Mouse (Mus musculus): ENCODE results near the gene Becn1. TPM values are rescaled to one million over a fixed set of nuclear protein-coding genes. Genes with fewer than 3 reads are reported as not detected.

Gene Becn1
- polyA plus RNA-seq, 1 experiment: 103 TPM

- TF ChIP-seq MYOD1 (IDR thresholded peaks at IDR 0.05; ENCODE audit: control insufficient read depth, insufficient read length, low read depth) (no peak), USF1 (IDR thresholded peaks at IDR 0.05; ENCODE audit: low read depth) (no peak)
Observed at GRCm38 (mm10) chr11:101238071-101238647, 63.9 kb downstream of the Becn1 start.

GRCm38 (mm10) chr11:101236782-101237181, 65.3 kb downstream of the Becn1 start:
- Histone ChIP-seq H3K27me3 (ENCODE audit: control insufficient read depth, insufficient read depth, insufficient read length) (peaks cover 2% of the 10 kb centered on the region), H3K79me2 (ENCODE audit: control insufficient read depth, insufficient read depth) (no peaks in the 10 kb centered on the region), H3ac (ENCODE audit: control insufficient read depth, insufficient read length, low read depth) (no peak overlapping the region), H3K36me3 (ENCODE audit: control insufficient read depth, insufficient read depth) (no peaks in the 10 kb centered on the region), H3K79me3 (ENCODE audit: low read depth) (no peaks in the 10 kb centered on the region), H3K4me3 (ENCODE audit: insufficient read depth, poor library complexity, severe bottlenecking) (no peak overlapping the region)
- TF ChIP-seq MYOD1 (IDR thresholded peaks at IDR 0.05; ENCODE audit: control insufficient read depth, insufficient read length, low read depth): no peak
- TF ChIP-seq MYOG (IDR thresholded peaks at IDR 0.05; ENCODE audit: control insufficient read depth, extremely low read depth, insufficient read length): no peak
- no peak for TF ChIP-seq USF1 (IDR thresholded peaks at IDR 0.05; ENCODE audit: low read depth)
- TF ChIP-seq CTCF (IDR thresholded peaks at IDR 0.05; ENCODE audit: control insufficient read depth, insufficient read depth, insufficient read length): no peak
- TF ChIP-seq MAX (IDR thresholded peaks at IDR 0.05): no peak
- no peak for TF ChIP-seq CEBPB (IDR thresholded peaks at IDR 0.05; ENCODE audit: low read depth)
- no peak for TF ChIP-seq FOSL1 (IDR thresholded peaks at IDR 0.05; ENCODE audit: insufficient read depth, low read length, poor library complexity, severe bottlenecking)

More at GRCm38 (mm10) chr11:101238071-101238647, 63.9 kb downstream of the Becn1 start:
- H3ac ChIP-seq (ENCODE audit: control insufficient read depth, insufficient read length, low read depth): no peak overlapping the region
- no peak overlapping the region for H3K4me3 ChIP-seq (ENCODE audit: insufficient read depth, poor library complexity, severe bottlenecking)
- peaks cover 4% of the 10 kb centered on the region for H3K27me3 ChIP-seq (ENCODE audit: control insufficient read depth, insufficient read depth, insufficient read length)
- H3K79me3 ChIP-seq (ENCODE audit: low read depth): no peaks in the 10 kb centered on the region
- H3K79me2 ChIP-seq (ENCODE audit: control insufficient read depth, insufficient read depth): no peaks in the 10 kb centered on the region
- no peaks in the 10 kb centered on the region for H3K36me3 ChIP-seq (ENCODE audit: control insufficient read depth, insufficient read depth)

Other genes starting within 250 kb of the Becn1 start
- 7.3 TPM for gene Naglu, start 232.3 kb downstream of the Becn1 start, polyA plus RNA-seq (2012; fragmentation: generic; extraction: Trizol)
- gene Hsd17b1, start 223.9 kb downstream of the Becn1 start, polyA plus RNA-seq (2012; fragmentation: generic; extraction: Trizol): not detected
- 31.0 TPM for gene Coasy, start 219.7 kb downstream of the Becn1 start, polyA plus RNA-seq (2012; fragmentation: generic; extraction: Trizol)
- gene Mlx, start 215.0 kb downstream of the Becn1 start, polyA plus RNA-seq (2012; fragmentation: generic; extraction: Trizol): 39.7 TPM
- gene Psmc3ip, start 206.8 kb downstream of the Becn1 start, polyA plus RNA-seq (2012; fragmentation: generic; extraction: Trizol): 24.0 TPM
- 25.7 TPM for gene Retreg3, start 182.4 kb downstream of the Becn1 start, polyA plus RNA-seq (2012; fragmentation: generic; extraction: Trizol)
- gene Tubg1, start 182.3 kb downstream of the Becn1 start, polyA plus RNA-seq (2012; fragmentation: generic; extraction: Trizol): 115 TPM
- 0.13 TPM for gene Tubg2, start 146.4 kb downstream of the Becn1 start, polyA plus RNA-seq (2012; fragmentation: generic; extraction: Trizol)
- gene Cntnap1, start 131.8 kb downstream of the Becn1 start, polyA plus RNA-seq (2012; fragmentation: generic; extraction: Trizol): 0.28 TPM
- 18.3 TPM for gene Plekhh3, start 130.9 kb downstream of the Becn1 start, polyA plus RNA-seq (2012; fragmentation: generic; extraction: Trizol)
- 0.18 TPM for gene Ccr10, start 126.8 kb downstream of the Becn1 start, polyA plus RNA-seq (2012; fragmentation: generic; extraction: Trizol)
- gene Ezh1, start 75.8 kb downstream of the Becn1 start, polyA plus RNA-seq (2012; fragmentation: generic; extraction: Trizol): 4.5 TPM
- gene Ramp2, start 56.3 kb downstream of the Becn1 start, polyA plus RNA-seq (2012; fragmentation: generic; extraction: Trizol): 0.66 TPM
- gene Vps25, start 48.6 kb downstream of the Becn1 start, polyA plus RNA-seq (2012; fragmentation: generic; extraction: Trizol): 116 TPM
- gene Wnk4, start 41.7 kb downstream of the Becn1 start, polyA plus RNA-seq (2012; fragmentation: generic; extraction: Trizol): 0.49 TPM
- gene Cntd1, start 23.3 kb downstream of the Becn1 start, polyA plus RNA-seq (2012; fragmentation: generic; extraction: Trizol): 0.05 TPM
- gene Coa3, start 23.2 kb downstream of the Becn1 start, polyA plus RNA-seq (2012; fragmentation: generic; extraction: Trizol): 85.2 TPM
- gene Psme3, start 13.9 kb upstream of the Becn1 start, polyA plus RNA-seq (2012; fragmentation: generic; extraction: Trizol): 89.9 TPM
- gene Aoc2, start 22.8 kb upstream of the Becn1 start, polyA plus RNA-seq (2012; fragmentation: generic; extraction: Trizol): 1.2 TPM
- 0.07 TPM for gene Aoc3, start 28.3 kb upstream of the Becn1 start, polyA plus RNA-seq (2012; fragmentation: generic; extraction: Trizol)
- not detected for gene G6pc, start 65.3 kb upstream of the Becn1 start, polyA plus RNA-seq (2012; fragmentation: generic; extraction: Trizol)
- 50.6 TPM for gene Aarsd1, start 115.3 kb upstream of the Becn1 start, polyA plus RNA-seq (2012; fragmentation: generic; extraction: Trizol)
- 5.2 TPM for gene Gm27029, start 122.5 kb upstream of the Becn1 start, polyA plus RNA-seq (2012; fragmentation: generic; extraction: Trizol)
- gene Rundc1, start 122.8 kb upstream of the Becn1 start, polyA plus RNA-seq (2012; fragmentation: generic; extraction: Trizol): 10.4 TPM
- 19.2 TPM for gene Ptges3l, start 123.0 kb upstream of the Becn1 start, polyA plus RNA-seq (2012; fragmentation: generic; extraction: Trizol)
- gene Rpl27, start 140.0 kb upstream of the Becn1 start, polyA plus RNA-seq (2012; fragmentation: generic; extraction: Trizol): 2,812 TPM
- gene Ifi35, start 146.1 kb upstream of the Becn1 start, polyA plus RNA-seq (2012; fragmentation: generic; extraction: Trizol): 23.4 TPM
- gene Rnd2, start 162.7 kb upstream of the Becn1 start, polyA plus RNA-seq (2012; fragmentation: generic; extraction: Trizol): 19.2 TPM
- 306 TPM for gene Vat1, start 163.9 kb upstream of the Becn1 start, polyA plus RNA-seq (2012; fragmentation: generic; extraction: Trizol)
- gene Brca1, start 249.7 kb upstream of the Becn1 start, polyA plus RNA-seq (2012; fragmentation: generic; extraction: Trizol): 5.2 TPM
- 15.7 TPM for gene Nbr1, start 249.9 kb upstream of the Becn1 start, polyA plus RNA-seq (2012; fragmentation: generic; extraction: Trizol)